Mouse (Mus musculus) neural tube, embryonic 14.5 days (tissue): Measurements from ENCODE around the gene Dnah7c. TPM values are rescaled to one million over a fixed set of nuclear protein-coding genes. Genes with fewer than 3 reads are reported as not detected.
A peak's percentile ranks its signal among the peaks of the same experiment; 100 is the strongest.
"Not testable (repeated sequence)": the region's sequence is repeated elsewhere in the genome, so short reads cannot be mapped to it uniquely, and the experiment has no call there.

Experiments
- ATAC-seq: fragments of 200-750 bp; cut with Nextera tagmentation; 2 replicates; pipeline ENCODE4 v1.8.0; 2017; ENCODE audit warnings: low read depth, mild to moderate bottlenecking, moderate TSS enrichment, moderate library complexity
- H3K27ac ChIP-seq: fragments of 300-500 bp; sonication (generic); 2 replicates; pipeline ENCODE4 v1.5.1; 2014; ENCODE audit warnings: low read depth, mild to moderate bottlenecking, control low read depth, low read length, moderate library complexity, mixed read lengths
- H3K27me3 ChIP-seq: fragments of 300-500 bp; sonication (generic); 2 replicates; pipeline ENCODE4 v1.6.1; 2014; ENCODE audit warnings: low read length; ENCODE audit not compliant: control insufficient read depth, insufficient read depth
- H3K36me3 ChIP-seq: fragments of 300-500 bp; sonication (generic); 2 replicates; pipeline ENCODE4 v1.6.1; 2014; ENCODE audit warnings: low read length, mixed read lengths; ENCODE audit not compliant: control insufficient read depth, insufficient read depth
- H3K4me1 ChIP-seq: fragments of 300-500 bp; sonication (generic); 2 replicates; pipeline ENCODE4 v1.6.1; 2014; ENCODE audit warnings: low read length; ENCODE audit not compliant: control insufficient read depth, insufficient read depth
- H3K4me2 ChIP-seq: fragments of 300-500 bp; sonication (generic); 2 replicates; pipeline ENCODE4 v1.6.1; 2014; ENCODE audit warnings: mild to moderate bottlenecking, low read depth, low read length, control low read depth
- H3K4me3 ChIP-seq: fragments of 300-500 bp; sonication (generic); 2 replicates; pipeline ENCODE4 v1.5.1; 2014; ENCODE audit warnings: low read depth, low read length, control low read depth, mixed read lengths
- H3K9ac ChIP-seq: fragments of 300-500 bp; sonication (generic); replicated peaks from 2 replicates; pipeline ENCODE4 v1.6.1; 2014; ENCODE audit warnings: low read depth, mild to moderate bottlenecking, control low read depth, low read length, mixed read lengths
- H3K9me3 ChIP-seq: fragments of 300-500 bp; sonication (generic); 2 replicates; pipeline ENCODE4 v1.6.1; 2016; ENCODE audit warnings: low read length; ENCODE audit not compliant: control insufficient read depth
- WGBS: fragments of 180-500 bp; shearing (Covaris S2); extraction: QIAGEN DNeasy Blood & Tissue Kit; methylation state at CpG from one replicate; pipeline ENCODE4 v1.1.7; 2014; 5-methylcytosine and 5-hydroxymethylcytosine counted together
- polyA plus RNA-seq: library from polyadenylated mRNA; unstranded; fragments of >200 nt; fragmentation: Nextera tagmentation; extraction: Ambion mirVana; gene quantifications from 2 replicates; pipeline ENCODE4 v1.2.1, GENCODE M21; 2014

Dnah7c gene
- polyA plus RNA-seq, 1 experiment from 2014 or later, result 0.67 TPM

DNA sequence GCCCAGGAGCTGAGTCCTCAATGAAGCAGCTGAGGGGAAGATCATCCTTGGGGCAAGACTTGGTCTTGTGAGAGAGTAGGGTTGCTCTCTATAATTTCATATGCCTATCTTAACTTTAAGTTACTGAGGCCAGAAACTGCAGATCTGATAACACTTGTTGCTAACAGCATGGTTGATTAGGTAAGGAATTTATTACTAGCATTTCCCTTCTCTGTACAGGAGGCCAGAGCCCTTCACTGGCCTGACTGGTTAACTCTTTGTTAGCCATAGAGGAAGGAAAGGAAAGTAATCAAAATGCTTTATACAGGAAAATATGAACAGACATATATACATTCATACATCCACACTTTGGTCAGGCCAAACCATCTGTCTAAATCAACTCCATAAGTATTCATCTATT, 95.6 kb downstream of the Dnah7c start:
- Histone ChIP-seq H3K9ac (no peak overlapping the region), H3K36me3 (no peaks in the 10 kb centered on the region), H3K4me1 (no peaks in the 10 kb centered on the region), H3K9me3 (no peaks in the 10 kb centered on the region), H3K27ac (no peak overlapping the region), H3K4me2 (no peak overlapping the region), H3K4me3 (no peak overlapping the region), H3K27me3 (no peaks in the 10 kb centered on the region)
- no peak for ATAC-seq

DNA sequence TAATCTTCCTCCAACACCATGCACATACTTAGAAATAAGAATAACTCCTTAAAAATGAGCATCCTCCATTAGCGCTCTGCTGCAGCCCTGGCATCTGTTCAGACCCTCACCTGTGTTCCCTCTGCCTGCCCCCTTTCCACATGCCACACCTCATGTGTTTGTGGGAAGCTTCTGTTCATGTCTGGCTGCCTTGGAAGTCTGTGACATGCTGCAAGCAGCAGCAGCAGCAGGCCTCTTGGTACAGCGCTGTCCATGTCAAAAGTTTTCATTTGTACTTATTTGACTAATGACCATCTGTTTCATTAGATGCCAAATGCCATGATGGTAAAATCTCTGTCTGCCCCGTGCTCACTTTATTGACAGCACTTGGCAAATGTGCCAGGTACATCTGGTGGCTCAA, 101.1 kb downstream of the Dnah7c start:
- WGBS, result 51% methylated on average over 3 of the region's 3 CpGs
- not testable (repeated sequence) for H3K9me3 ChIP-seq, H3K4me1 ChIP-seq, H3K4me2 ChIP-seq, H3K27ac ChIP-seq, H3K27me3 ChIP-seq, ATAC-seq, H3K36me3 ChIP-seq, H3K4me3 ChIP-seq, H3K9ac ChIP-seq

DNA sequence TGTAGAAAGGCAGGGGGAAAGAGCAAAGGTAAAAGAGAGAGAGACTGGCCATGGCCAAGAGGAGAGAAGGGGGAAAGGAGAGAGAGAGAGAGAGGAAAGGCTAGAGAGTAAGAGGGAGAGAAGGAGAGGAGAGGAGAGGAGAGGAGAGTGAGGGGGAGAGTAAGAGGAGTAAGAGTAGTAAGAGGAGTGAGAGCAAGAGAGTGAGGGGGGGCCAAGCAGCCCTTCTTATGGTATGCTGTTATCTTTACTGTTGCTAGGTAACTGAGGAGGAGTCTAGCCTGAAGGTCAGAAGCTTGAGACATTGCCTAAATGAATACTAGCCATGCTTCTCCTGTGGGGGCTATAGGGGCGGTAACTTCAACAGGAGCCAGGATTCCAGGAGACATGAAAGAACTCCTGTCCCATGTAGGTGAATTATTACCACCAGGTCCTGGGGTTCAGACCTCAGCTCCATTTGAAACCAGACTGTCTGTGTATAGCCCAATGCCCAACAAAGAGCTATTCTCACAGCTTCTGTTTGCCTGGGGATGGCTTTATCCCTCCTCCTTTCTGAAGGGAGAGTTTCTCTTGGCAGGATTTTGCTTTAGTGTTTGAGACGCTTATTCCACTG, 119.5 kb downstream of the Dnah7c start:
- Histone ChIP-seq H3K4me1 (no peaks in the 10 kb centered on the region), H3K27ac (no peak overlapping the region), H3K9me3 (no peaks in the 10 kb centered on the region), H3K9ac (no peak overlapping the region), H3K27me3 (no peaks in the 10 kb centered on the region), H3K4me2 (no peak overlapping the region), H3K4me3 (no peak overlapping the region), H3K36me3 (no peaks in the 10 kb centered on the region)
- peak; percentile 93 for ATAC-seq
- 25% methylated on average over 2 of the region's 2 CpGs for WGBS

DNA sequence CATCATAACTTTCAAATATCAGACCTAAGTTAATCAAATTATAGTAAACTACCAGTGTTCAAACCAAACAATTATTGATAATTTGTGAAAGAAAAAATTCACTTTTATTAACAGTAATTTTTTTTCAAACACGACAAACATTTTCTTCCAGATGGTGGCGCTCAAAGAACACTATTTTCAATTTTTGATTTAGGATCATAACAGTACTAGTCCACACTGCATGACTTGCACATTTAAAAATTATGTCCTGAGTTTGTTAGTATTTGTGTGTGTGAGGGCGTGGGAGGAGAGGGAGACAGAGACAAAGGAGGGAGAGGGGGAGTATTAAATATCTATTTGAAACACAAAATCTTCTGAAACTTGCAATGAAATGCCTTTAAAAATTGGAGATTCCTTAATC, 155.0 kb downstream of the Dnah7c start:
- Histone ChIP-seq H3K27me3 (no peaks in the 10 kb centered on the region), H3K9me3 (no peaks in the 10 kb centered on the region), H3K36me3 (no peaks in the 10 kb centered on the region), H3K9ac (no peak overlapping the region), H3K4me1 (no peaks in the 10 kb centered on the region), H3K27ac (no peak overlapping the region), H3K4me2 (no peak overlapping the region), H3K4me3 (no peak overlapping the region)
- no peak for ATAC-seq
- 52% methylated on average over 3 of the region's 3 CpGs for WGBS

DNA sequence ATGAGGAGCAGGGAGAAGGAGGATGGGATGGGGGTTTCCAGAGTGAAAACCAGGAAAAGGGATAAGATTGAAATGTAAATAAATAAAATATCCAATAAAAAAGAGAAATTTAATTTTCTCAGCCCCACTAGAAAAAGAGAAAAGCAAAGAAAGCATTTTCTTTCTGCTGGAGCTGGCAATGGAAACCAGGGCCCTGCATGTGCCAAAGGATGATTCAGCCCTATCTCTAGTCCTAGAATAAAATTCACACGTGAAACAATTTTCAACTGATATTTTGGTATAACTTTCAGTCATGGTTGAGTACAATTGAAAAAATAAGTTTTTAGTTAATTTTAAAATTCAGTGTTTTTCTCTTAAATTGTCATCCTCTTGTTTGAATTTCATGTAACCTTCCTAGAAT, 168.4 kb downstream of the Dnah7c start:
- H3K36me3 ChIP-seq, H3K9ac ChIP-seq, H3K4me1 ChIP-seq, H3K4me3 ChIP-seq, H3K27me3 ChIP-seq, H3K9me3 ChIP-seq, H3K27ac ChIP-seq, ATAC-seq, H3K4me2 ChIP-seq: not testable (repeated sequence)
- 94% methylated on average over 1 of the region's 1 CpGs for WGBS

DNA sequence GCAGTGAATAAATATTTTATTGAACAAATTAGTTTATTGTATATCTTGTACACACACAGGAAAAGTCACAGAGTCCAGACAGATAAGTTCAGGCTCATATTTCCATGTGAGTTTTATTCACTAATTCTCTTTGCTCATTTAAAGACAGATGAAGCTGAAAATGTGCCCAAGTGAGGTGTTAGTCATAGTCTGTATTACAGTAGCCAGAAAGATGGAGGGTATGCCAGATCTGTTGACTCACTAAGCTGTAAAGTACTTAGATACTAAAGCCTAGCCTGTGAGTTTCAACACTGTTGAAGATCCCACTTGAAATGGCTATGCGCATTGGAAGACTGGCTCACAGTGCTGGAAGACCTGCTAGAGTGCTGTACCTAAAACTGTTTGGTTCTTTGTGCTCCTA, 171.0 kb downstream of the Dnah7c start:
- not testable (repeated sequence) for H3K27me3 ChIP-seq, H3K27ac ChIP-seq, H3K4me3 ChIP-seq, H3K4me1 ChIP-seq, H3K9ac ChIP-seq, H3K9me3 ChIP-seq, ATAC-seq, H3K36me3 ChIP-seq, H3K4me2 ChIP-seq
- WGBS, result no CpG with 5 or more reads among the region's 1 CpGs

DNA sequence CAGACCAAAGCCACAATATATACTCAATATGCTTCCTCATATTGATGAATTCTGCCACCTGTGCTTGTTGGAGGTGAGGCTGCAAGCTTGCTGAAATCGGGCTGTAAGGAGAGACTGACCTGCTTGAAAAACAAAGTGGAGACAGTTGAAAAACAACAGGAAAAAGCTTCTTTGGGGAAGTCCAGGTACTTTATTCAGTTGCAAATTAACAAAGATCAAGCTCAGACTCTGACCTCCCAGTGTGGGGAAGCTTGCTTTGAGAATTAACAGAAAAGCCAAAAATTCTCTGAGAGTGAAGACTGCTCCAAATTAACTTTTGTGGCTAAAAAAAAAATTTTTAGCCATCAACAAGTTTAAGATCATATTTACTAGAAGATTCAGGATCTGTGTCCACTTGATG, 194.9 kb downstream of the Dnah7c start:
- 86% methylated on average over 1 of the region's 1 CpGs for WGBS
- no peaks in the 10 kb centered on the region for H3K9me3 ChIP-seq
- H3K36me3 ChIP-seq, result no peaks in the 10 kb centered on the region
- H3K4me2 ChIP-seq, result no peak overlapping the region
- no peak overlapping the region for H3K27ac ChIP-seq
- H3K9ac ChIP-seq, result no peak overlapping the region
- no peak for ATAC-seq
- no peaks in the 10 kb centered on the region for H3K27me3 ChIP-seq
- no peak overlapping the region for H3K4me3 ChIP-seq
- H3K4me1 ChIP-seq, result no peaks in the 10 kb centered on the region

DNA sequence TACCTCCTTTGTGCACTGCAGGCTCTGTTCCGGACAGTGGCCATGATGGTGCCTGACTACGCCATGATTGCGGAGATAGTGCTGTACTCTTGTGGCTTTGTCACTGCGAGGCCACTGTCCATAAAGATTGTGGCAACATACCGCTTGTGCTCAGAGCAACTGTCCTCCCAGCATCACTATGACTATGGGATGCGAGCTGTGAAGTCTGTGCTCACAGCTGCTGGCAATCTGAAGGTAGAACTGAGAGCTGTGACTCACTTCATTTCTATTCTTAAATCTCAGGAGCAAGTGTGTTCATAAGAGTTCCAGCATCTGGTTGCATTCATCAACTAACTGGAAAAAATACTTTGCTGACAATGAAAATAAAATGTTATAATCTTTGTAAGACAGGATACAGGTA, 200.5 kb downstream of the Dnah7c start:
- H3K27ac ChIP-seq, H3K27me3 ChIP-seq, H3K36me3 ChIP-seq, H3K9me3 ChIP-seq, H3K4me3 ChIP-seq, H3K9ac ChIP-seq, H3K4me2 ChIP-seq, ATAC-seq, H3K4me1 ChIP-seq: not testable (repeated sequence)
- 95% methylated on average over 6 of the region's 6 CpGs for WGBS

DNA sequence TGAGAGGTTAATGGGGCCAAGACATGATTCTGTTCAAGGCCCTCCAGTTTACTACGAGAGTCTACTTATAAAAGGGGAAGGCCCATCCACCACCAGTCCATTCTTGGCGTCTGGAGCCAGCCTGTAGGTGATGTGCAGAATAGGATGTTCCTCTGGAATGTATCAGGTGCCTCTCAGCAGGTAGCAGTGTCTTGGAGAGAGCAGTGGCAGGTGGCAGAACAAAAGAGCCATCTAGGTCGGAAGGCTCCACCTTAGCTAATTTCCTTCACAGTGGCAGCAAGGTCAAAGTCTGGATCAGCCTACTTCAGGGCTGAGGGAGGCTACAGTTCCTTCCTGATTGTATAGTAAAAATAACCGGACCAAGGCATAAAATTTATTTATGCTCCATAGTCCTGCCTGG, 224.4 kb downstream of the Dnah7c start:
- ATAC-seq, H3K4me2 ChIP-seq, H3K9me3 ChIP-seq, H3K9ac ChIP-seq, H3K27ac ChIP-seq, H3K36me3 ChIP-seq, H3K4me1 ChIP-seq, H3K27me3 ChIP-seq, H3K4me3 ChIP-seq: not testable (repeated sequence)
- 87% methylated on average over 4 of the region's 4 CpGs for WGBS

DNA sequence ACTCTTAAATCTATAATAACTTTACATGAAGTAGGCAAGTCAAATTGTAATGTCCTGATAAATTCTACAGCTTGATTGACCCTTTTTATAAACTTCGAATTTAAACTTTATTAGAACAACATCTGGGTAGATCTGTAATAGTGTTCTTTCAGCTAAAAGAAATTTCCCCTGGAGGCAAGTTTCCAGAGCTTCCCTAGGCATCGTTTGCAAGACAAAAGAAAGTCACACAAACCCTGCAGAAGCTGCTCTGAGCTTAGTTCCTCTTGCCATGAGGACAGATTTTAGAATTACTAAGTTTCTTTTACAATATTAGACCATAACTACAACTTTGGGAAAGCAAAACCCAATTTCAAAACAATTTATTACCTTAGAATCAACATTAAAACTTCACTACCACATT, 227.3 kb downstream of the Dnah7c start:
- not testable (repeated sequence) for H3K9me3 ChIP-seq, H3K4me2 ChIP-seq, H3K4me3 ChIP-seq, H3K27ac ChIP-seq, H3K4me1 ChIP-seq, ATAC-seq, H3K9ac ChIP-seq, H3K36me3 ChIP-seq, H3K27me3 ChIP-seq
- 45% methylated on average over 2 of the region's 2 CpGs for WGBS
